ENCODE assay signal across 8 mouse cellular contexts in the genomic region with DNA sequence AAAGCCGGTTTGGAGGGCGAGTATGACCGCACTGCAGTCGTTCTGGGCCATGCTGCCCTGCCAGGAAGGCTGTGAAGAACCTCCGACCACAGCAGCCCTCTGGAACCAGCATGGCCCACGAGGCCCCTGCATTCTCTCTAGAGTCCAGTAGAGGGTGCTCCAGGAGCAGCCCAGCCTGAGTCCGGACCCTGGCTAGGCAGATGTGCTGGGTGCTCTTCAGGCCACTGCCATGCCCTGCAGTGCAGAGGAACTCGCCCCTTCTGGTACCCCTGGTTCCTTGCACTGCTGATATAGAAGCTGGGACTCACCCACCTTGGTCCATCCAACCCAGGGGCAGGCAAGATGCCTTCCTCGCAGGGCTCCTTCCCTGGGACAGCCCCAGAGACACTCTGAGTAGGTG. TPM values are rescaled to one million over a fixed set of nuclear protein-coding genes. Genes with fewer than 3 reads are reported as not detected.
A peak's percentile ranks its signal among the peaks of the same experiment; 100 is the strongest.
DNase-seq lines count a peak whose midpoint lies in the region; ATAC-seq and TF ChIP-seq lines count a peak whose summit lies in the region.

No protein-coding gene starts in this region.

- ATAC-seq in embryonic facial prominence, embryonic 14.5 days (ENCODE audit: low read depth): peak; percentile 81
- peak; percentile 91 for ATAC-seq in megakaryocyte-erythroid progenitor cell, adult 5-6 weeks (replicated peaks; ENCODE audit: low FRiP score, low TSS enrichment, poor library complexity, severe bottlenecking)

- no peaks in the 10 kb centered on the region for H3K27me3 ChIP-seq in embryonic facial prominence, embryonic 14.5 days (replicated peaks; ENCODE audit: control insufficient read depth, insufficient read depth, low read length)
- H3K27me3 ChIP-seq in splenic B cell, adult 2 months (ENCODE audit: control insufficient read depth, insufficient read depth, low read length, poor library complexity, severe bottlenecking): no peaks in the 10 kb centered on the region

- H3K4me1 ChIP-seq in bone marrow macrophage, adult 2 months (ENCODE audit: control insufficient read depth, insufficient read depth, low read length): no peaks in the 10 kb centered on the region
- no peaks in the 10 kb centered on the region for H3K4me1 ChIP-seq in embryonic facial prominence, embryonic 14.5 days (ENCODE audit: control insufficient read depth, insufficient read depth, low read length)

- H3K27ac ChIP-seq in bone marrow macrophage, adult 2 months (ENCODE audit: insufficient read depth, low read depth, low read length): no peak overlapping the region
- no peak overlapping the region for H3K27ac ChIP-seq in embryonic facial prominence, embryonic 14.5 days (replicated peaks; ENCODE audit: low read depth, low read length)

- no peak overlapping the region for H3K9ac ChIP-seq in embryonic facial prominence, embryonic 14.5 days (ENCODE audit: low read depth, low read length)

- no peaks in the 10 kb centered on the region for H3K36me3 ChIP-seq in embryonic facial prominence, embryonic 14.5 days (ENCODE audit: control insufficient read depth, insufficient read depth, low read length)
- no peaks in the 10 kb centered on the region for H3K36me3 ChIP-seq in splenic B cell, adult 2 months (ENCODE audit: control insufficient read depth, insufficient read depth, low read length, poor library complexity, severe bottlenecking)

- no peaks in the 10 kb centered on the region for H3K9me3 ChIP-seq in embryonic facial prominence, embryonic 14.5 days (ENCODE audit: control insufficient read depth, low read length)

- peak; percentile 60 for TF ChIP-seq CTCF in bone marrow macrophage, adult 2 months (IDR thresholded peaks at IDR 0.05; ENCODE audit: low read depth, low read length)

- no peak overlapping the region for H3K4me3 ChIP-seq in bone marrow macrophage, adult 2 months (ENCODE audit: insufficient read depth, low read length)
- H3K4me3 ChIP-seq in embryonic facial prominence, embryonic 14.5 days (ENCODE audit: low read depth, low read length): no peak overlapping the region

- TF ChIP-seq POLR2A in bone marrow macrophage, adult 2 months (IDR thresholded peaks at IDR 0.05; ENCODE audit: borderline replicate concordance, low read depth, low read length): no peak

- no peak overlapping the region for H3K4me2 ChIP-seq in embryonic facial prominence, embryonic 14.5 days (ENCODE audit: low read depth, low read length)

- peak; percentile 46 for DNase-seq in right cerebral cortex, adult 18-20 months
- DNase-seq in right cerebral cortex, postnatal 36 days (ENCODE audit: low spot score in 2 of 2): no peak
- DNase-seq in embryonic facial prominence, embryonic 14.5 days (ENCODE audit: low spot score): peak; percentile 73
- DNase-seq in heart, postnatal 36 days: peak; percentile 48 to 65
- DNase-seq in layer of hippocampus, postnatal 10 days (ENCODE audit: low spot score in 2 of 2): peak; percentile 71 to 76
- DNase-seq in splenic B cell, adult 2 months (ENCODE audit: low read depth, low spot score): peak; percentile 48

- 15% methylated on average over 9 of the region's 9 CpGs for WGBS in embryonic facial prominence, embryonic 14.5 days

- intact Hi-C loops in heart, postnatal 36 days (cut with DNase I): loop anchor here (1.0 to 5.0 kb wide), 2 partner anchors 76 to 291 kb away; no protein-coding TSS in a partner anchor

RNA-seq across cellular contexts. Expression of gene Grip2, which starts 50.5 kb away (rescaled TPM):
- 0.15 TPM in 1 of 2 replicates, not detected in the other for polyA plus RNA-seq in bone marrow macrophage, adult 2 months (2012; ENCODE audit: insufficient read depth, insufficient read length, missing spikeins)
- 3.1 and 3.6 TPM in 2 replicates for polyA plus RNA-seq in embryonic facial prominence, embryonic 14.5 days (2014; fragmentation: Nextera tagmentation; extraction: Ambion mirVana)
- 10 to 100 TPM in 1 of 2 experiments, 1 to 10 TPM in 1; 9.2 to 10.6 TPM for total RNA-seq in heart, postnatal 36 days (2021)
- 10 to 100 TPM in 1 of 2 experiments, 1 to 10 TPM in 1; 9.6 to 10.6 TPM for total RNA-seq in layer of hippocampus, postnatal 10 days (2021)
- not detected in 2 replicates for total RNA-seq in megakaryocyte-erythroid progenitor cell, adult 5-6 weeks (2014; fragmentation: Nextera tagmentation)
- total RNA-seq in megakaryocyte-erythroid progenitor cell, adult 5-6 weeks (2017): 0.08 TPM in 1 of 2 replicates, not detected in the other

Comparison
In these comparisons a context has a peak if more than half of its experiments do, and no peak if none do; other contexts are left out.
1. DNase-seq: peak in right cerebral cortex, adult 18-20 months (single experiment), embryonic facial prominence, embryonic 14.5 days (single experiment), heart, postnatal 36 days (2 of 2), layer of hippocampus, postnatal 10 days (2 of 2) and splenic B cell, adult 2 months (single experiment); none in right cerebral cortex, postnatal 36 days (0 of 2).
2. RNA of gene Grip2, which starts 50.5 kb away (total RNA-seq): 9.6 to 10.6 TPM in layer of hippocampus, postnatal 10 days and 9.2 to 10.6 TPM in heart, postnatal 36 days; 0.08 TPM in megakaryocyte-erythroid progenitor cell, adult 5-6 weeks; every median in the first group is over 4 times any median in the second.